Comparison of ENCODE assay signal across 8 mouse cellular contexts in the genomic region with DNA sequence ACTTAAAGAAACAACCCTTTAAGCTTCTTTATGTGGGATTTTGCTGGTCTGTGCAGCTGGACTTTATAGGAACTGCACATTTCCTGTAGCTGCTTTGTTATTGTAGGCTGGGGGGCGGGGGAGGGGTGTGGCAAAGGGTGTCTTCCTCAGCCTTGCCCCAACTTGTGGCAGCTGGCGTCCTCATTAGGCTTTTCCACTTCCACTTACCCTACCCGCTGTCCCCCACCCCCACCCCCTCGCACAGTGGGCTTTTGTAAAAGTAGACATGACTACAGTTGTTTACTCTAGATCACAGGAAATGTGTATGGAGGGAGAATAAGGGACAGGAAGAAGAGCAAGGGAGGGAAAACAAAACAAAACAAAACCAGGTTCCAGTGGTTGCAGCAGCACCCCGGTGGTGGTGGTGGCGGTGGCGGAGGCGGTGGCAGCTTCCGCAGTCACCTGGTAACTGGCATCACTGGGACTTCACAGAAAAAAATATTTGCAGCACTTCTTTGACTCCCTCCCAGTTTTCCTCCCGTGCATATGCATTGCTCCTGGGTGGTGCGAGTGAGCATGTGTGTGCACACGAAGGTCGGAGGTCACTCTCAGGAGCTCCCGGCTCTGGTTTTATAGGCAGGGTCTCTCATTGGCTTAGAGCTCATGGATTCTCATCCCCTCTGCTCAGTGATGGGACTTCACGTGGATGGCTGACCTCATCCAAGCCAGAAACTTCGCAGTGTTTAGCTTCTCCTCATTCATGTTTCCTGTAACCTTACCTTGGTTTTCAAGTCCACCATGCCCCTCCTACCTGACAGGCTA. TPM values are rescaled to one million over a fixed set of nuclear protein-coding genes. Genes with fewer than 3 reads are reported as not detected.
A peak's percentile ranks its signal among the peaks of the same experiment; 100 is the strongest.
DNase-seq lines count a peak whose midpoint lies in the region; ATAC-seq and TF ChIP-seq lines count a peak whose summit lies in the region.

No protein-coding gene starts in this region.

- H3K4me1 ChIP-seq in kidney, postnatal 0 days (replicated peaks; ENCODE audit: insufficient read depth, low read length) = peaks cover 9% of the 10 kb centered on the region
- peaks cover 9% of the 10 kb centered on the region for H3K4me1 ChIP-seq in liver, adult 2 months (ENCODE audit: control insufficient read depth, insufficient read depth, low read length)

- H3K79me2 ChIP-seq in liver, adult 2 months (ENCODE audit: control insufficient read depth, insufficient read depth, low read length) = 0 out of 2 replicates have a peak, but pooled peaks cover 2% of the 10 kb centered on the region

- TF ChIP-seq CTCF in kidney, postnatal 0 days (IDR thresholded peaks at IDR 0.05; ENCODE audit: low read depth) = no peak
- TF ChIP-seq CTCF in liver, adult 2 months (IDR thresholded peaks at IDR 0.05; ENCODE audit: low read depth, low read length) = no peak
- no peak for TF ChIP-seq CTCF in left cerebral cortex, adult 2 months (IDR thresholded peaks at IDR 0.05)

- intact Hi-C loops in left cerebral cortex, adult 2 months (cut with DNase I) = no loop called here

- no peaks in the 10 kb centered on the region for H3K36me3 ChIP-seq in kidney, postnatal 0 days (ENCODE audit: insufficient read depth, low read length)
- H3K36me3 ChIP-seq in liver, adult 2 months (ENCODE audit: control insufficient read depth, insufficient read depth, low read length) = 0 out of 2 replicates have a peak, but pooled peaks cover 1% of the 10 kb centered on the region
- H3K36me3 ChIP-seq in splenic B cell, adult 2 months (ENCODE audit: control insufficient read depth, insufficient read depth, low read length, poor library complexity, severe bottlenecking) = no peaks in the 10 kb centered on the region

- H3K9ac ChIP-seq in kidney, postnatal 0 days (ENCODE audit: low read depth, low read length) = 0 out of 2 replicates have a peak overlapping the region, but pooled peaks have one; percentile 4
- no peak overlapping the region for H3K9ac ChIP-seq in liver, adult 2 months (ENCODE audit: low read depth, low read length)

- no peak for ATAC-seq in kidney, postnatal 0 days (replicated peaks; ENCODE audit: low FRiP score, low read depth)

- H3K4me3 ChIP-seq in kidney, postnatal 0 days (replicated peaks; ENCODE audit: low read depth, low read length) = no peak overlapping the region
- H3K4me3 ChIP-seq in liver, adult 2 months (ENCODE audit: insufficient read depth, low read depth, low read length) = peak overlapping the region; percentile 30; the same call in 1 of the 2 replicates
- no peak overlapping the region for H3K4me3 ChIP-seq in left cerebral cortex, adult 2 months

- no peak for TF ChIP-seq POLR2A in liver, adult 2 months (IDR thresholded peaks at IDR 0.05; ENCODE audit: extremely low read depth, insufficient read depth, low read length)

- WGBS in kidney, postnatal 0 days = 44% methylated on average over 16 of the region's 16 CpGs
- WGBS in liver, adult 2 months = 67% methylated on average over 16 of the region's 16 CpGs

- H3K27ac ChIP-seq in kidney, postnatal 0 days = peak overlapping the region; percentile 79
- H3K27ac ChIP-seq in liver, adult 2 months (replicated peaks; ENCODE audit: insufficient read depth, low read depth, low read length) = peak overlapping the region; percentile 36
- H3K27ac ChIP-seq in left cerebral cortex, adult 2 months = no peak overlapping the region; the same call in 1 of the 2 replicates

- no peaks in the 10 kb centered on the region for H3K9me3 ChIP-seq in kidney, postnatal 0 days (replicated peaks; ENCODE audit: low read length)

- H3K4me2 ChIP-seq in kidney, postnatal 0 days (ENCODE audit: low read length) = peak overlapping the region; percentile 38

- no peaks in the 10 kb centered on the region for H3K27me3 ChIP-seq in kidney, postnatal 0 days (ENCODE audit: insufficient read depth, low read length)
- no peaks in the 10 kb centered on the region for H3K27me3 ChIP-seq in liver, adult 2 months (ENCODE audit: control insufficient read depth, insufficient read depth, low read length)
- no peaks in the 10 kb centered on the region for H3K27me3 ChIP-seq in splenic B cell, adult 2 months (ENCODE audit: control insufficient read depth, insufficient read depth, low read length, poor library complexity, severe bottlenecking)

- DNase-seq in kidney, postnatal 0 days (ENCODE audit: low spot score) = peak; percentile 62
- no peak for DNase-seq in kidney, adult 8-10 months
- peak; percentile 16 for DNase-seq in embryo, embryonic 9.5 days (ENCODE audit: extremely low spot score)
- DNase-seq in liver, adult 2 months (ENCODE audit: extremely low read depth, low read depth, low spot score) = no peak
- DNase-seq in splenic B cell, adult 2 months (ENCODE audit: low read depth, low spot score) = peak; percentile 61
- DNase-seq in frontal cortex, postnatal 25 days (ENCODE audit: low spot score in 2 of 2) = no peak
- no peak for DNase-seq in Muller cell, postnatal 12 days (ENCODE audit: inconsistent ontology term)
- DNase-seq in left cerebral cortex, adult 2 months (ENCODE audit: extremely low spot score in 1 of 2, low spot score in 2 of 2) = no peak

RNA-seq across cellular contexts. Expression of a gene that starts 4.8 kb away (rescaled TPM):
- polyA plus RNA-seq in kidney, postnatal 0 days (2015; fragmentation: Nextera tagmentation; extraction: Ambion mirVana) = 12.6 and 12.8 TPM in 2 replicates
- total RNA-seq in liver, adult 2 months (2014; rRNA removed) = 18.4 and 21.7 TPM in 2 replicates
- 10.6 and 10.9 TPM in 2 replicates for polyA plus RNA-seq in liver, adult 2 months (2012; rRNA removed)
- total RNA-seq in left cerebral cortex, adult 2 months (2021) = 10 to 100 TPM; 24.2 to 27.1 TPM

RNA-seq across cellular contexts. Expression of a gene that starts 40.9 kb away (rescaled TPM):
- 40.5 and 41.2 TPM in 2 replicates for polyA plus RNA-seq in kidney, postnatal 0 days (2015; fragmentation: Nextera tagmentation; extraction: Ambion mirVana)
- 23.7 and 35.2 TPM in 2 replicates for total RNA-seq in liver, adult 2 months (2014; rRNA removed)
- polyA plus RNA-seq in liver, adult 2 months (2012; rRNA removed) = 16.4 and 16.6 TPM in 2 replicates
- total RNA-seq in left cerebral cortex, adult 2 months (2021) = 100 to 1,000 TPM; 118 to 124 TPM

Comparison
In these comparisons a context has a peak if more than half of its experiments do, and no peak if none do; other contexts are left out.
1. DNase-seq: peak in kidney, postnatal 0 days (single experiment), embryo, embryonic 9.5 days (single experiment) and splenic B cell, adult 2 months (single experiment); none in kidney, adult 8-10 months (0 of 2), liver, adult 2 months (single experiment), frontal cortex, postnatal 25 days (0 of 2), Muller cell, postnatal 12 days (single experiment) and left cerebral cortex, adult 2 months (0 of 2).